Mouse (Mus musculus) right cerebral cortex, postnatal 10 days (tissue): ENCODE measurements around the gene Tmprss11c.
A peak's percentile ranks its signal among the peaks of the same experiment; 100 is the strongest.

ENCODE experiments used
- DNase-seq, 2 experiments: peaks; one replicate each; pipeline ENCODE4 v3.0.0; 2021; ENCODE audit warnings: low spot score in 2 of 2

Tmprss11c gene

GRCm38 (mm10) chr5:86289208-86289607, at the start of gene Tmprss11c:
Tmprss11c (minus strand) TSS chr5:86289308.
- DNase-seq, result no peak

- peak in 1 of 2 experiments; percentile 17 for DNase-seq
Observed at GRCm38 (mm10) chr5:86318018-86318956, 29.2 kb upstream of the Tmprss11c start.

GRCm38 (mm10) chr5:86306116-86306515, 17.0 kb upstream of the Tmprss11c start:
- peak in 1 of 2 experiments; percentile 18 for DNase-seq

GRCm38 (mm10) chr5:86303877-86304276, 14.8 kb upstream of the Tmprss11c start:
- no peak for DNase-seq

- DNase-seq, result peak; percentile 18 to 25
Observed at GRCm38 (mm10) chr5:86246559-86246958, 42.5 kb downstream of the Tmprss11c start.

DNA sequence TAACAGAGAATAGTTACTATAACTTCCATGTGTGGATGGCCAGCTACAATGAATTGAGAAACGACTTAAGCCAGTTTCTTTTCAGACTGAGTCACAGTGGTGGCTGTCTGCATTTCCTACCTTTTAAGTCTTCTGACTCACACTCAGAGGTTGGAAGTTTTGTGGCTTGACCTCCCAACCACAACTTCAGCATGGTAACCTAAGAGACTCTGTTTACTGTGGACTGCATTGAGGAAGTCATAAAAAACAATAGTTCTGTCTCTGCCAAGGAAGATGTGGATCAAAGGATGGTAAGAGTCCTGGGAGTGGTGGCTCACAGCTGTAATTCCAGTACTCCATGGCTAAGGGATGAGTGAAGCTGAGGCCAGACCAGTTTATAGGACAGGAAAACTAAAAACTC, 44.2 kb downstream of the Tmprss11c start:
- no peak for DNase-seq

DNA sequence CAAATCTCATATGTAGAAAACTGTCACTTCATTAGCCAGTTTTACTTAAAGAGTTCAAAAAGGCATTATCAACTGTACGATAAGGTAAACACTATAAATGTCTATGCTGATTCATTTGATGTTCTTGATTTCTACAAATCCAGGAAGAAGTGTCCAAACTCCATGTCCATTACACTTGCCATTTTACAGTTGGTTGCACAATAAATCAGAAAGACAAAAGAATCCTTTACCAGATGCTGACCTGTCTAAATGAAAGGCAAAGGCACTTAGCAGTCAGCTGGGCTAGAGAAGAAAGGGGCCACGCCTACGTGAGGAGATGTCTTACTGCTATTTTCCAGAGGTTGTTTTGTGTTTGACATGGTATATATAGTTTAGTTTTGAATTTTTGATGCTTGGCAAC, 44.8 kb downstream of the Tmprss11c start:
- DNase-seq, result no peak

DNA sequence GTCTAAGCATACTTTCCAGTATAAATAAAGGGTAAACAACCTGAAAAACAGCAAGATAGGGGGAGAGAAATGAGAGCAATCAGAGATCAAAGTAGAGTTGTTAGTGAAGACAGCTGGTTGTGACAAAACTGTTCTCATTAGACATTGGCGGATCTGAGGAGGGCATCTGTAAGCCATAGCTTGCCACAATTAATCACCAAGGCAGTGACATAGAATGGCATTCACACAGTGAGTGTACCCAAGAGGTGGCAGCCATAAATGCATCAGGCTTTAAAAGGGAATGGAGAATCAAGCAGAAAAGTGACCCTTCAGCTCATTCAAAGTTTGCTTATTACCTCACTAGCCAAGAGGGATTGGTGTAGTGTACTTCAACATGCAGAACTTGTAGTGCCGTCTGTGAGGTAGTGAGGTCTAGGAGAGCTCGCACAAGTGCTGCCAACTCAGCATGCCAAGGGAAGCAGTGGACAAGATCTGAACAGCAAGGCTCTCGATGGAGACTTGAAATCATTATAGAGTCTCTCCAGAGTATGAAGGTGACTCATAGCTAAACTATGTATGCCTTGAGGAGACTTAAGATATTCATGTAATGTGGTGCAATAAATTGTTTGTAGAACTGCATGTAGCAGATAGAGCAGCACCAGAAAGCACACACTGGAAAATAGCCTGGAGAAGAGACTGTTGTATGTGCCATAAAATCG, 61.8 kb downstream of the Tmprss11c start:
- DNase-seq, result no peak

DNA sequence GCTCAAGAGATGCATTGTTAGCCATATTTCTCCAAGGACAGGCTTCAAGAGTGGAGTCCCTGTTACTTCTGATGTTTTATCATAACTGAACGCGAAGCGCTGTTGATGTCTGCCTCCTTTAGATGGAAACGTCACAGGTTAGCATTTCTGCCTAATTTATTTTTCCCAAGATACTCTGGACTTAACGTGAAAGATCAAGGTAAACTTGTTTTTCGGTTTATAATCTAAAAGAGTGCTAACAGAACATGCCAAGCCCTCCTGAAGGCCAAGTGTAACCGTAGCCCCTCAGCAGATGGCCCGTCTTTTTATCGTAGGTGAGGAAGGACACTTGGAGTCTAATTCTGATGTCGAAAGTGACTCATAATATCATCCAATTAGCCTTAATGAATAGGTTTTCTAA, 91.3 kb downstream of the Tmprss11c start, which contains the start of gene Gnrhr:
Gnrhr (minus strand) TSS at position 101 of the 400 bp plus-strand sequence.
- DNase-seq, result no peak

- DNase-seq, result no peak
Observed at GRCm38 (mm10) chr5:86191356-86191755, 97.8 kb downstream of the Tmprss11c start.

DNA sequence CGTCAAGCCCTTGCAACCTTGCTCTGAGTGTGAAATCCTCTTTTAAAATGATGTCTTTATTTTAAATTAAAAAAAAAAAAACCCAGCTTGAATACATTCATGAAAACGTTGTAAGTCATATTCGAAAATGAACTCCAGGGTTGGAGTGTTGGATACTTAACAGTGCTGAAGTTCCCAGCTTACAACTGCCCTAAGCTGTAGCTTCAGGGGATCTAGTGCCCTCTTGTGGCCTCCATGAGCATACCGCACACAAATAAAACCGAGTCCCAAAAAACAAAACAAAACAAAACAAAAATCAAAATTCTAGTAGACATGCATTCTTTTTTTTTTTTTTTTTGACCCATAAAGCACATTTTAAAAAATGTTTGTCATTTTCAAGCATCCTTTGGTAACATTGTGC, 98.3 kb downstream of the Tmprss11c start:
- no peak for DNase-seq

DNA sequence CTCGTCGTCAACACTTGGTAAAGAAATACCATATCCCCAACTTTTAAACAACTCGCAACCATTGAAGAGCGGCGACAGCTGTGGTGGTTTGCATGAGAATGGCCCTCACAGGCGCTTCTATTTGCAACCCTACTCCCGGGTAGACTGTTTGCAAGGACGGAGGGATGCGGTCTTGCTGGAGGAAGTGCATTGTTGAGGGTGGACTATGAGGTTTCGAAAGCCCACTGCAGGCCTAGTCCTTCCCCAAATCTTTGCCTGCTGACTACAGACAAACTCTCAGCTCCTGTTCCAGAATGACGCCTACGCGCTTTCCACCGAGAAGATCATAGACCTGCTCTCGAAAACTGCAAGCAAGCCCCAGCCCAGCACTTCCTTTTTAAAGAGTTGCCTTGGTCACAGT, 98.8 kb downstream of the Tmprss11c start:
- DNase-seq, result no peak

DNA sequence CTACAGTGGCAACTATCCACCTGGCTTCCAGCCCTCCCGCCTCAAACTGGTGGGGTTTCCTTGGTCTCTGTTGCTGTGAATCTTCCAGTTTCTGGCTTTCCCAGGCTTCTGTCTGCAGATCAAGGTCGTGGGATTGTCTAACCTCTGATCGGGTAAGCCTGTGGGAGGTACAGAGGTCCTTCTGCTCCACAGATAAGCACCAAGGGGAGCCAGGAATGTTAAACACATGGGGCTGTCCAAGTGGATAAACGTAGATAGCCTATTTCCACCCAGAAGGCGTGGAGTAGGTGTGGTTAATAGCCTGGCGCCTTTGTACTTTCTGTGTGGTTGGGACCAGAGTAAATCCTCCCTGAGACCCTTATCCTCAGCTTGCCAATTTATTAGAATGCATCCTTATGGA, 101.7 kb downstream of the Tmprss11c start:
- peak in 1 of 2 experiments; percentile 30 for DNase-seq
